Mouse (Mus musculus): Measurements from ENCODE around the gene 5730522E02Rik.
"Not testable (repeated sequence)": the region's sequence is repeated elsewhere in the genome, so short reads cannot be mapped to it uniquely, and the experiment has no call there.

Gene 5730522E02Rik

GRCm38 (mm10) chr11:26210582-26211180 lies at the start of gene 5730522E02Rik:
Gene 5730522E02Rik, minus strand, starts transcription at chr11:26210763.
- DNase-seq (ENCODE audit: low read depth, low spot score) = peak; percentile 22

GRCm38 (mm10) chr11:26236540-26236939 lies 26.0 kb upstream of the 5730522E02Rik start:
- DNase-seq (ENCODE audit: low read depth, low spot score) = no peak

- DNase-seq (ENCODE audit: low read depth, low spot score) = no peak
Observed at GRCm38 (mm10) chr11:26229895-26230294, 19.3 kb upstream of the 5730522E02Rik start.

- not testable (repeated sequence) for DNase-seq (ENCODE audit: low read depth, low spot score)
Observed at GRCm38 (mm10) chr11:26213643-26214042, 3.1 kb upstream of the 5730522E02Rik start.

- peak; percentile 47 for DNase-seq (ENCODE audit: low read depth, low spot score)
Observed at GRCm38 (mm10) chr11:26209811-26210581, 567 bp downstream of the 5730522E02Rik start.

GRCm38 (mm10) chr11:26203466-26203865 lies 7.1 kb downstream of the 5730522E02Rik start:
- no peak for DNase-seq (ENCODE audit: low read depth, low spot score)

GRCm38 (mm10) chr11:26202842-26203241 lies 7.7 kb downstream of the 5730522E02Rik start:
- no peak for DNase-seq (ENCODE audit: low read depth, low spot score)

GRCm38 (mm10) chr11:26201778-26202097 lies 8.8 kb downstream of the 5730522E02Rik start:
- no peak for DNase-seq (ENCODE audit: low read depth, low spot score)

- DNase-seq (ENCODE audit: low read depth, low spot score) = peak; percentile 32
Observed at GRCm38 (mm10) chr11:26200970-26201777, 9.4 kb downstream of the 5730522E02Rik start.

- no peak for DNase-seq (ENCODE audit: low read depth, low spot score)
Observed at GRCm38 (mm10) chr11:26195468-26195867, 15.1 kb downstream of the 5730522E02Rik start.

GRCm38 (mm10) chr11:26187231-26187967 lies 23.2 kb downstream of the 5730522E02Rik start:
- DNase-seq (ENCODE audit: low read depth, low spot score) = no peak

GRCm38 (mm10) chr11:26170572-26170971 lies 40.0 kb downstream of the 5730522E02Rik start:
- no peak for DNase-seq (ENCODE audit: low read depth, low spot score)

- DNase-seq (ENCODE audit: low read depth, low spot score) = no peak
Observed at GRCm38 (mm10) chr11:26167609-26167971, 43.0 kb downstream of the 5730522E02Rik start.

- DNase-seq (ENCODE audit: low read depth, low spot score) = no peak
Observed at GRCm38 (mm10) chr11:26166966-26167608, 43.5 kb downstream of the 5730522E02Rik start.

GRCm38 (mm10) chr11:26164651-26165259 lies 45.8 kb downstream of the 5730522E02Rik start:
- DNase-seq (ENCODE audit: low read depth, low spot score) = no peak

GRCm38 (mm10) chr11:26161354-26161753 lies 49.2 kb downstream of the 5730522E02Rik start:
- DNase-seq (ENCODE audit: low read depth, low spot score) = no peak

- DNase-seq (ENCODE audit: low read depth, low spot score) = no peak
Observed at GRCm38 (mm10) chr11:26159033-26159432, 51.5 kb downstream of the 5730522E02Rik start.

- DNase-seq (ENCODE audit: low read depth, low spot score) = no peak
Observed at GRCm38 (mm10) chr11:26140024-26140423, 70.5 kb downstream of the 5730522E02Rik start.

GRCm38 (mm10) chr11:26138013-26138412 lies 72.5 kb downstream of the 5730522E02Rik start:
- DNase-seq (ENCODE audit: low read depth, low spot score) = no peak

GRCm38 (mm10) chr11:26130911-26131310 lies 79.7 kb downstream of the 5730522E02Rik start:
- DNase-seq (ENCODE audit: low read depth, low spot score) = no peak

- DNase-seq (ENCODE audit: low read depth, low spot score) = no peak
Observed at GRCm38 (mm10) chr11:26129054-26129453, 81.5 kb downstream of the 5730522E02Rik start.
